Mouse (Mus musculus): Measurements from ENCODE around the gene Mtmr1.
"Not testable (repeated sequence)": the region's sequence is repeated elsewhere in the genome, so short reads cannot be mapped to it uniquely, and the experiment has no call there.

Mtmr1 gene

DNA sequence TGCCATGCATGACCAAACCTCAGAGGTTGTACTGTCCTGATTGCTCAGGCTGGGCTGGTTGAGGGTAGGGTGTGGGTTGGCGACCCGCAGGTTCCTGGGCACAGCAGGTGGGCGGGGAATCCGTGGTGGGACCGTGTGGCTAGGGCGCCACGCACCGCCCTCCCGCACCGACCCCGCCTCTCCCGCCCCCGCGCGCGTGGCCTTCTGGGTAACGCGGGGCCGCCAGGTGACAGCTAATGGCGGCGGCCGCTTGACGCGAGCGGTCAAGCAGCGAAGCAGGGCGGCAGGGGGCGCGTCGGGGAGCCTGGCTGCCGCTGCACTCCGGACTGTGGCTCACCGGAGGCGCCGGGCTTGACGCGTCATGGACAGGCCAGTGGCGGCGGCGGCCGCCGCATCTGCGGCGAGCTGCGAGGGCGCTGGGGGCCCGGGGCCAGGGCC, at the start of gene Mtmr1:
TSS of gene Mtmr1 (plus strand) at position 207 of the 438 bp plus-strand sequence.
- DNase-seq: peak; percentile 83 to 91

DNA sequence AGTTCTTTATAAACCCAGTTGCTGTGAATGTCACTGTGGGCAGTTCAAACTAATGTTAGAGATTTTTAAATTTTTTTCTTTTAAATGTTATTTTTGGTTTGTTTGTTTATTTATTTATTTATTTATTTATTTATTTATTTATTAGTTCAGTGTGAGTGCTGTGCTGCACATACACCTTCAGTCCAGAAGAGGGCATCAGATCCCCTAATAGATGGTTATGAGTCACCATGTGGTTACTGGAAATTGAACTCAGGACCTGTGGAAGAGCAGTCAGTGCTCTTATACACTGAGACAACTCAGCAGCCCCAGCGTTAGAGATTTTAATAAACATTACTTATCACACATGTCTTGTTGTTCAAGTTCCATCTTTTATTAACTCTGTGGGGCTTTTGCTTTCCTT, 12.5 kb upstream of the Mtmr1 start:
- peak in 1 of 2 experiments; percentile 43 for DNase-seq

DNA sequence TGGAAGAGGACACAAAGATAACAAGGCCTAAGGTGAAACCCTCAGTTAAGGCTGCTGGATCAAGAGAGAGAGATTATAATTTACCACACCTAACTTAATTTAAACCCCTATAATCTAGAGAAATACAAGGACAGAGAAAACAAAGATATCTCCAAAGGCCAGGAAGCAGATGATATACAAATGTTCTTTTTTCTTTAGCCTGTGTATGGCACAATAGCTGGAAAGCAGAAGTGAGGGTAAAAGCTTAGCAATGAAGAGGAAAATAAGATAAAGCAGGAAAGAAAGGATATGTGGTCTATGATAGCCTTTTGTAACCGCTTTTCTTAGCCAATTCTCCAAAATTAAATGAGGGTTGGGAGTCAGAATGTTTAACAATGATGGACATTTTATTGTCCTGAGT, 9.2 kb upstream of the Mtmr1 start:
- DNase-seq: no peak

DNA sequence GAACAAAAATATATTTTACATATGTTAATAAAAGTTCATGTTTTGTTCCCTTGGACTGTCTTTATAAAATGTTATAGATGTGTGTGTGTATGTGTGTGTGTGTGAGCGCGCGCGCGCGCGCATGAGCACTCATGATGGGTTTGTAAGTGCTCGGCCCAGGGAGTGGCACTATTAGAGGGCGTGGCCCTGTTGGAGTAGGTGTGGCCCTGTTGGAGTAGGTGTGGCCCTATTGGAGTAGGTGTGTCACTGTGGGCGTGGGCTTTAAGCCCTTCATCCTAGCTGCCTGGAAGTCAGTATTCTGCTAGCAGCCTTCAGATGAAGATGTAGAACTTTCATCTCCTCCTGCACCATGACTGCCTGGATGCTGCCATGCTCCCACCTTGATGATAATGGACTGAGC, 2.8 kb upstream of the Mtmr1 start:
- DNase-seq: not testable (repeated sequence)

DNA sequence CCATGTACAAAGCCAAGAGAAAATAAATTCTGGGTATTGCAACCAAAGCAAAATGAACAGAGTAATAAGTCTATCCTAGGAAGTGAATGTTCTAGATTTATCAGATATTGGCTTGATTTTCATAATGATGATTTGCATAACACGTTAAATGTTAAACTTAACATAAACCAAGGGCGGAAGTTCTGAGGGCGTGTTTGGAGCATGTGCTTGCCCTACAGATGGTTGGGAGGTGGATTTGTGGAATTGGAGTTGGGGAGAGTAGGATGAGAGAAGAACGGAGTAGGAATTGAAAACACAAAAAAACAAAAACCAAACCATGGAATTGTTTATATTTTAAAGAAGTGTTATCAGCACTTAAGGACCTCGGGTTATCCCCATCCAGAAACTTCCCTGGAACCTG, 498 bp upstream of the Mtmr1 start:
- DNase-seq: no peak

DNA sequence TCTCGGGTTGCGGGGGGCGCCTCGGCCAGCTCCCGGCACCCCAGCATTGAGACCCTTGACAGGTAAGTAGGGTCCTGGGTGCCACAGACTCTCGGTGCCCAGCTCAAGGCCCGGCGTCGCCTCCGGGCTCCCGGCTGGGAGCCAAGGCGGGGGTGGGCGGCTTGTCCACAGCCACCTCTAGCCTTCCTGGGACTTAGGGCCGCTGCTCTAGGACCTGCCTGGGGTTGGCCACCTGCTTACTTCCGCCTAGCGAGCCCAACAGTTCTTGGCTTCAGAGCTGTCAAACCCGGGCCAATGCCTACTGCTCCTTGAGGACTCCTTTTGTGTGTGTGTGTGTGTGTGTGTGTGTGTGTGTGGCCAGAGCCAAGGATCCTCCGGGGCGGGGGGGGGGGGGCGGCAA, 451 bp downstream of the Mtmr1 start:
- DNase-seq: peak; percentile 38 to 66

DNA sequence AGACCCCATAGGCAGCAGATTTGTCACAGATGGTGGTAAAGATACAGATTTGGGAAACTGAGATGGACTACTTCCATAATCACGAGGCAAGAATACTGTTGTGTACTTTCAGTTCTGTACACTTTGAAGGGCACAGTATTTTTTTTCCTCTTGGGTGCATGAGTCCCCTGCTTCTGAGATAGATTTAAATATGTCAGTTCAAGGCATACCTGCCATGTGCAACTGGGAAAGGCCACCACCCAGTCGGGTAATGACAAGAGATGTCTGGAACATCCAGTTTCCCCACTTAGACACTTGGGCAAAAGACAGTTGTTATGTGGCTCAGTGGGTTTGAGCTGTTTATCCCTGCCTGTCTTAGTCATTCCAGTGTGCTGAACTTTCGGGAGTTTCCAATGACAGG, 950 bp downstream of the Mtmr1 start:
- no peak for DNase-seq

DNA sequence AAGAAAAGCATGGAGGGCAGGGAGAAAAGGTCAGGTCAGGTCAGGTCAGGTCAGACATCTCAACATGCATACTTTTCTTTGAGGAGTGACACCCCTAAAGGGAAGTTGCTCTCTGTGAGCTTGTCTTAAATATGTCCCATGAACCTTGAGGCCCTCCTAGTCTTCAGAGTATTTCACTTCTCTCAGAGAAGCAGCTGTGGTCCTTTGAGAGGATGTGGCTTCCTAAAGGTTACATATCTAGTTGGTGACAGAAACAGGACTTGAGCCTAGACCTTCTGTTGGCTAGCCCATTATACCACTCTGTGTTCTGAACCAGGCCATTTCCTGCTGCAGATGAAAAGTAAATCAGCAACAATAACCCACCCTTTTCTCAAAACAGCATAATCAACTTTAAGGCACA, 2.4 kb downstream of the Mtmr1 start:
- DNase-seq: no peak

DNA sequence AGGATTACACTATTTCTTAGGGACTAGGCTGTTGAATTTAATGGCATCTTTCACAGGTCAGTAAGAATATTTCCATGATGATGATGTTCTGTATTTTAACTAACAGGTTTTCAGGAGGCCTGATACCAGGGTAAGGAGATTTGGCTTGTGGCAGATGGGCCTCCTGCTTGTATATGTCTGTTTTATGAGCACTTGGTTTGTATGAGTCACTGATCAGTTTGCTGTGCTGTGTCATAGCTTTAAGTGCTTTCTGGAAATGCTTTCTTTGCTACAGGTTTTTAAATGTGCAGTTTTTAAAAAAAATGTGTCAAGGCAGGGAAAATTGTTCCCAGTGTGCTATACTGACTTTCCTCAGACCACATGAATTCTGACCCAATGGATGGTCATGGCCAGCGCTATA, 12.2 kb downstream of the Mtmr1 start:
- no peak for DNase-seq

DNA sequence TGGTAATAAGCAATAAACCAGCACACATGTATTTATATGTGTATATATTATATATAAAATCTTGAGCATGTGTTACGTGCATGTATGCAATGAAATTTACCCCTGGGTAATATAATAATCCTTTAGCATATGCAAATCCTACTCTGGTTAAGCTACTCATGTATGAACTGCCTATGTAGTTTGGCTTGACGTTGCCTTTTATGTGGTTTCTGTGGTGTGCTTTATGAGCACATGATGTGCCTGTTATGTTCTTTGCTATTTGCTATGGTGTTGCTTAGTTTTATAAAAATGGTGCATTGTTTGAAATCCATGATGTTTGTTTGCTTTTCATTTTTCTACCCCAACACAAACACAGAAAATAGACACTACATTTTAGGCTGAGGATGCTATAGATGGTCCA, 13.9 kb downstream of the Mtmr1 start:
- DNase-seq: no peak

DNA sequence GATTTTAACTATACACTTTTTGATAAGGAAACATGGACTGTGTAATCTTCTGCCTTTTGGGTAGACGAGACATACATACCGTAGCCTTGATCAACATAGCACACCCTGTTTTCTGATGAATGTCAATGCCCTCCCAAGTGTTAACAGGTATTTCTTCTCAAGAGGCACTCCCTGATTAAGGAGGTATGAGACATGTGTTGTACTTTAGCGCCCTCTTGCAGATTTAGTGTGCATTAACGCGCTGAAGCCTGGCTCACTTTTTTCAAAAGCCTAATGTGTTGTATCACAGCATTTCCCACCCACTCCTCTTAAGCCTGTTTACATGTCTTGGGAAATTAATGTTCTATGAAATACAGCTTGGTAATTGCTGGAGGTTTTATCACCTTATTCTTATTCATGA, 17.0 kb downstream of the Mtmr1 start:
- peak in 1 of 2 experiments; percentile 17 for DNase-seq

DNA sequence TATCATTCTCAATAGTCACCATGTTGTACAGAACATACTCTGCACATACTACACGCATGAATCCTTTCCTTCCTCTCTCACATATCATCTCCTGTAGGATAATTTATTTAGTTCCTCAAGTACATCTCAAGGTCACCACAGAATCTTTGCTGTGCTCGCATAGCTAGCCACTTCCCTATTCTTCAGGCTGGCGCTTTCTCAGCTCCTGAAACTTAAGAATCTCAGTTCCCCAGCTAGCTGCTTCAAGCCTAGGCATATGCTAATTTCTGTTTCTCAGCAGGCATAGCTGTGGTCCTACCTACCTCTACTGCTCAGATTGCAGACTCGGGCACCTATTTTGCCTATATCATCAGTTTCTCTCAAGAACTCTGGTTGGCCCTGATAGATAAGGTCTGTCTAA, 31.8 kb downstream of the Mtmr1 start:
- no peak for DNase-seq

DNA sequence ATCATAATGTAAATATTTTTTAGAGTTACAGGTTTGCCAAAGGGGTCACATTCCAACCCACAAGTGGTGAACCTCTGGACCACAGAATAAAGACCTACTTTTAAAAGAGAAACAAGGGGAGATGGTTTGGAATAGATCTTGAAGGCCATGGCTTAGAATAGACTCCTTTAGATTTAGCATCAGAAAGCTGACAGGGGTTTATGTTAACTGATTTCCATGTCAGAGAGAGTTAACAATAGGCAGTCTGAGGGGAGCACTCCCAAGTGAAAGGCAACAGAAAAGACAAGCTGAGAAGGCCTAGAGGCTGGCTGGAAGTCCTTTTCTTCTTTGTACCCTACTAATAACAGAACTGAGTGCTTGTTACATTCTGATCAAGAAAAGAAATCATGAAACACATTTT, 41.7 kb downstream of the Mtmr1 start:
- DNase-seq: no peak

DNA sequence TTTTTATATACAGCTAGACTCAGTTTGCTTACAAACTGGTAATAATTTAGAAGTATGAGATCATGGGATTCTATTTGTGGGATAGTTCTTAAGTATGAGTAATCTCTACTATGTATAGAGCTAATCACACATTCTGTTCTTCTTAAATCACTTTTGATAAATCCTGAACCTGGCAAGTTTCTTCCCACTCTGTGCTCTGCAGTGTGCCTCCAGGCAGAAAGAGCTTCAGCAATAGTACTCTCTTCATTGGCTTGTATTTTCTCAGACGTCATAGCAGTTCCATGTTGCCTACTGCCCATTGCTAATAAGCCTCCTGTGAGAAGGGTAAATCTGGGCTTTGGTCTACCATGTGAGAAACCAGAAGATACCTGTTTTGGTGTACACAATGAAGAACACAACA, 43.8 kb downstream of the Mtmr1 start:
- DNase-seq: no peak

DNA sequence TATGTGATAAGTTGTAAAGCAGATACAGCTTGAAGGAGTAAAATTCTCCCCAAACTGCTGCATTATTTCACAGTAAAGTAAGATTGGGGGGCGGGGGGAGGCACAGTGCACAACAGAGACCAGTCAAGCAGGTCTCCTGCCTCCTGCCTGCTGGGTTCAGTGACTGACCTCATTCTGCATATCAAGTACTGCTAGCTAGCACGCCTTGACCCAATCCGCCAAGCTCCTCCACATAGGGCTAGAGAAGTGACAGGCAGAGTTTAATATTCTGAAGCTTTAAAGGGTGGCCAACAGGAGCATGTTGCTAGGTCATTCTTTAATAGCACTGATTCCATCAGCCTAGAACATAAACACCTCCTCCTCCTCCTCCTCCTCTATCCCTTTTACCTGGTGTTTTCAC, 48.2 kb downstream of the Mtmr1 start:
- DNase-seq: peak in 1 of 2 experiments; percentile 52

DNA sequence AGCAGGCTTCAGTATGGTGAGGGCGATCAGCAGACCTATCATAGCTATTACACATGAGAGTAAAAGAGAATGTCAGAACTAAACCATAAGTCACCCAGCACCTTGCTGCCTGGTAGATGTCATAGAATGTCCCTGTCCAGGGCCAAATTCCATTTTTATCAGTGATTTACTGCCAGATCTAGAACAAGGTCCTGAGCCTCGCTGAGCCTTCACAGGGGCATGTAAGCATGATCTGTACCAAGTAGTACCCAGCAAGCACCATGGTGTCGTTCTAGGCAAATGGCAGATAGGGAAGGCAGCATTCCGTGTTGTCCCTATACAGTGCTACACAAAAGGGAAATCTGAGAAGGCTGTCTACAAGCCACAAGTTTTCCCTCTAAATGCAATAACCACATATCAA, 49.1 kb downstream of the Mtmr1 start:
- no peak for DNase-seq

DNA sequence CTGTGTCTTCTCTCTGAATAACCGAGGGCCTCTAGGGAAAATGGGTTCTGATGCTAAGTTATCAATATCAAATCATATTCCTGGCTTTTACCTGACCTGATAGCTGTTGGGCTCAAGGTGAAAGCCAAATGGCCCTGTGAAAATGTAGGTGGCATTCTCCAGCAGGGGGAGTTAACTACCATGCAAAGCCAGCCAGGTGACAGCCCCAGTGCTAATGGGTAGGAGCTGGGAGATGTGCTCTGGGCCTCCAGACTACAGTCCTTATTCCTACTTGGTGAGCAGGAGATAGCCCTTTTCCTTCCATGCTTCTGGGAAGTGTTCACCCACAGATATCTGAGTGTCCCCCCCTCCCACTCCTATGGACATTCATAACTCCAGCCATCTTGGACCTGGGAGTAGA, 60.3 kb downstream of the Mtmr1 start:
- DNase-seq: peak in 1 of 2 experiments; percentile 10

DNA sequence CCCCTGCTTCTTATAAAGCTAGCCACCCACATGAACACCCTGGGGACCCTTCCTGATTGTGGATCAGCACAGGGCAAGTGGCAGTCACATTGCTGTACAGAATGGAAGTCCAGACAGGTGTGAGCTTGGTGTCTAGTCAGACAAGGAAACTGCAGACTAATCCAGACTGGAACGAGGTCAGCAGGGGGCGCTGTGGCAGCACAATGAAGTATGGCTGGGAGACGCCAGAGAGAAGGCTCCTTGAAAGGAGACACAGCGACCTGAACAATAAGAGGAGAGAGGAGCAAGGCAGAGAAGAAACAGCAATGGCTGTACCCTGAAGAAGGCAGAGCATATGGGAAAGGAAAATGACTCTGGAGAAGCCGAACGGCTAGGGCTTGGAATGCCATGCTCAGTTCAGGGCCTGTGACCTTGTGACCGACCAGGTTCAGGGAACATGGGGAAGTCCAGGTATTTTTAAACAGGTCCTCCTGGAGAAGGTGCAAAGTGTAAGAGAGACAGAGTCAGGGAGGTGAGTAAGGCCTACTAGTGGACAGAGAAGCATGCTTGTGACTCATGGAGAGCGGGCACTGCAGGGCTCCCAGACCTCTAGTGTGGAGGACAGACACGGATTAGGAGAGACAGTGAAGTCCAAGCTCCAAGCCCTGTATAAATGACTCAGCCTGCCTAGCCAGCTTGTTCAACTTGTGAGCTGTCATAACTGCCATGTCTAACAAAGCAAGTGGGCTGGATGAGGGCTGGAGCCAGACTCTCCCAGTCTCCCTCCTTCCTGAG, 61.4 kb downstream of the Mtmr1 start:
- DNase-seq: peak; percentile 80 to 92

DNA sequence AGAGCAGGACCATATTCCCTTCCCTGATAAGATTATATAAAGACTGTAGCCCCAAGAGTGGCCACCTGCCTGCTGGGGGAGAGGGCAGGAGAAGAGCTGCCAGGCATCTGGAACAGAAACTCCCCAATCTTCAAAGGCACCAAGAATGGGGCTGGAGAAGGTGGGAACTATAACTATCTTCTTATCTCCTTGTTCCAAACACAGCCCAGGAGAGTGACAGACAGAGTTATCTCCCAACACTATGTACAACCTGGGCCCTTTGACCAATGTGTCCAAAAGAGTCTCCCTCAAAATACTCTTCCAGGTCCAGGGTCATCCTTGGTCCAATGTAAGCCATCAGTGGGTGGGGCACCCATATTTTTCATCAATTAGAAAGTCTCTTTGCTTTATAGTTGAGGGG, 62.9 kb downstream of the Mtmr1 start:
- no peak for DNase-seq

DNA sequence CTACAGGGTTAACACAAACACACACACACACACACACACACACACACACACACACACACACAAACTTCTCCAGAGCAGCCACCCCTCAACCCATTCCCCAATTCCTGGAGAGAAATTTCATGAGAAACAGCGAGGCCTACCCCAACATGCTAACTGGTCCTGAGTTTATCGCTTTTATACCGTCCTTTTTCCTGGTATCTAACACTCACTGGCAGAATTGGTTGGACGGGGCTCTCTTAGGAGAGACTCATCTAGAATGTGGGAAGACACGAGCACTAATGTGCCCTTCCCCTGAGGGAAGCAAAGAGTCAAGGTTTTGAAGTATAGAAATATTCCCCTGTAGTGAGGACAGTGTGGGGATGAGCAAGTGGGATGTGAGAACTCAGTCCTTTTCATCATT, 66.3 kb downstream of the Mtmr1 start:
- DNase-seq: no peak

DNA sequence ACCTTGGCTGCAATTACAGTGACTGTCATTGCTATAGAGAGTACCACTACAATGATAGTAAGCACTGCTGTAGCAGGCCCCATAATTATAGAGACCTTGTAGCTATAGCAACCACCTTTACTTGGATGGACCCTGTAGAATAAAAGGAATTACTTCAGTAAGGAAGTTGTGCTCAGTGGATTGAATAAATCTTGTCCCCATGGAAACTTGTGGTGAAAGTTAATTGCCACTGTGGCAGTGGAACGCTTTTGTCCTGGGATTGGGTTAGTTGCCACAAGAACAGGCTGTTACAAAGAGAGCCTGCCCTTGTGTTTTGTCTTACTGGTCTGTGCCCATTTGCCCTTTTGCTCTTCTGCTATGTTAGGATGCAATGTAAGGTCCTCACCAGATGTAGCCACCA, 69.9 kb downstream of the Mtmr1 start:
- DNase-seq: no peak

DNA sequence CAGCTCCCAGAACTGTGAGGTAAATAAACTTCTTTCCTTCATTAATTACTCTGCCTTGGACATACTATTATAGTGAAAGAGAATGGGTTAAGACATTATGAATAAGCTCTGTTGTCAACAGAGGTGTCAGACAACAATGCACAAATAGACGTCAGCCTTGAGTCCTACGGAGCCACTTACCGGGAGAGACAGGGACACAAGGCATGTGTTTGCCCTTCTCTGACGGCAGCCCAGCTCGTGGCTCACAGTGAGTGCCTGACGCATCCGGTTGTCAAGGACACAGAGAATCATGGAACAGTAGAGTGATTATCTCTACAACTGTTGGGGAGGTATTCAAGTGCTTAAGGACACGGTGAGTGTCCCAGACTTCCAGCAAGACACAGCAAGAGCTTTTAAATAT, 70.3 kb downstream of the Mtmr1 start:
- no peak for DNase-seq

DNA sequence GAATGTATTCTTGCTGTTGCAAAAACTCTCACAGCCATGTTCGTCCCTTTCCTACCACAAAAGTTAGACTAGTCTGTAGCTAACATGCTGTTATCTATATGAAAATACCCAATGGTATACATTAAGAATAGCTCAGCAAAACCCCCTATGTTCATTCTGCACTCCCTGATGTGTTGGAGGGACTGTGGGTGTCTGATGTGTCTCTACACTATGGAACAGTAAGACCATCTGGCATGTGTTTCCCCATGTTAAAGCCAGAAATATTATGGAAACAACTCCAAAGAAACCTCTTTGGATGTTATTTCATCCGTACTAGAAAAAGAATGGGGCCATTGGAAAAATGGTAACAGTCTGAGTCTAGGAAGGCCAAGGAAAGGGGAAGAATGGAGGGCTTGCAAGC, 71.0 kb downstream of the Mtmr1 start:
- no peak for DNase-seq

DNA sequence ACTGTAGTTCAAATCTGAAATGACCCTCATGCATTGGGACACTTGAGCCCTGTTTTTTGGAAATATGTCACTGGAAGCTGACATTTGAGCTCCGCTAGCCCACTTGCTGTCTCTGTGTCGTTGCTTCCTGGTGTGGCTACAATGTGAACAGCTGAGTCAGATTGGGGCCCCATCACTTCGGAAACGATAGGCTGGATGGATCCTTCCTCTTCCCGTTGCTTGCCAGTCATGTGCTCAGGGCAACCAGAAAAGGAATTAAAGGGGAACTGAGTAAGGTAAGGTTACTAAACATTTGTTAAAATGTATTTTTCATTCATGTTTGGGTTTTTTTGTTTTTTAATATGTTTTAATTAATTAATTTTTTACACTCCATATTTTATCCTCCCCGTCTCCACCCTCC, 74.9 kb downstream of the Mtmr1 start:
- DNase-seq: no peak

DNA sequence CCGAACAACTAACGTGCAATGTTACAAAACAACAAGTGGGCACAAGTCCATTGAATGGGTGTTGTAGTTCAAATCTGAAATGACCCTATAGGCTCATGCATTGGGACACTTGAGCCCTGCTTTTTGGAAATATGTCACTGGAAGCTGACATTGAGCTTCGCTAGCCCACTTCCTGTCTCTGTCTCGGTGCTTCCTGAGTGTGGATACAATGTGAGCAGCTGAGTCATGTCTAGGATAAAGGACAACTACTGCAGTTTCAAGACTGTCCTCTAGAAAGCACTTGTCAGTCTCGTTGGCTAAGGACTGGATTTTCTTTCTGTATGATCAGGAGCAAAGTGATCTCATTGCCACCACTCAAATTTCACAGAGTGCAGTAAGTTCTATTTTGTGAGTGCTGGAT, 78.4 kb downstream of the Mtmr1 start:
- DNase-seq: no peak

Measured in kidney, postnatal 25 days (tissue).